Mouse (Mus musculus) heart, adult 18-20 months (tissue): ENCODE data around the gene Adcy1. TPM values are rescaled to one million over a fixed set of nuclear protein-coding genes. Genes with fewer than 3 reads are reported as not detected.

Experiments used
- DNase-seq, 2 experiments: peaks; one replicate each; pipeline ENCODE4 v3.0.0; 2021 to 2022; ENCODE audit warnings: mixed read lengths in 1 of 2
- total RNA-seq, 2 experiments: library from RNA; stranded (reverse); gene quantifications; 2 replicates each; pipeline ENCODE4 v1.2.3; 2021

Adcy1 gene
- total RNA-seq, 2 experiments from 2014 or later: 1.3 to 2.0 TPM

- DNase-seq: no peak
Measured at GRCm38 (mm10) chr11:7069762-7070161, 6.5 kb downstream of the Adcy1 start.

GRCm38 (mm10) chr11:7071617-7072016 lies 8.3 kb downstream of the Adcy1 start:
- DNase-seq: no peak

GRCm38 (mm10) chr11:7073556-7073955 lies 10.3 kb downstream of the Adcy1 start:
- no peak for DNase-seq

GRCm38 (mm10) chr11:7076510-7076909 lies 13.2 kb downstream of the Adcy1 start:
- DNase-seq: no peak

GRCm38 (mm10) chr11:7081893-7082292 lies 18.6 kb downstream of the Adcy1 start:
- DNase-seq: no peak

GRCm38 (mm10) chr11:7083911-7084310 lies 20.6 kb downstream of the Adcy1 start:
- no peak for DNase-seq

- no peak for DNase-seq
Measured at GRCm38 (mm10) chr11:7085184-7085583, 21.9 kb downstream of the Adcy1 start.

GRCm38 (mm10) chr11:7091120-7091519 lies 27.8 kb downstream of the Adcy1 start:
- no peak for DNase-seq

GRCm38 (mm10) chr11:7094844-7095243 lies 31.6 kb downstream of the Adcy1 start:
- DNase-seq: no peak

- DNase-seq: no peak
Measured at GRCm38 (mm10) chr11:7101674-7102073, 38.4 kb downstream of the Adcy1 start.

- DNase-seq: no peak
Measured at GRCm38 (mm10) chr11:7102256-7103194, 39.2 kb downstream of the Adcy1 start.

GRCm38 (mm10) chr11:7105337-7105736 lies 42.0 kb downstream of the Adcy1 start:
- no peak for DNase-seq

GRCm38 (mm10) chr11:7109131-7109530 lies 45.8 kb downstream of the Adcy1 start:
- peak in 1 of 2 experiments; percentile 15 for DNase-seq

GRCm38 (mm10) chr11:7113046-7113445 lies 49.8 kb downstream of the Adcy1 start:
- DNase-seq: no peak

GRCm38 (mm10) chr11:7113687-7114086 lies 50.4 kb downstream of the Adcy1 start:
- DNase-seq: no peak

- no peak for DNase-seq
Measured at GRCm38 (mm10) chr11:7114312-7114711, 51.0 kb downstream of the Adcy1 start.

- DNase-seq: no peak
Measured at GRCm38 (mm10) chr11:7116647-7117046, 53.4 kb downstream of the Adcy1 start.

- no peak for DNase-seq
Measured at GRCm38 (mm10) chr11:7129319-7130051, 66.2 kb downstream of the Adcy1 start.

- DNase-seq: no peak
Measured at GRCm38 (mm10) chr11:7132736-7133387, 69.6 kb downstream of the Adcy1 start.

GRCm38 (mm10) chr11:7133736-7134135 lies 70.4 kb downstream of the Adcy1 start:
- no peak for DNase-seq

- no peak for DNase-seq
Measured at GRCm38 (mm10) chr11:7134319-7134718, 71.0 kb downstream of the Adcy1 start.

- DNase-seq: no peak
Measured at GRCm38 (mm10) chr11:7135301-7135700, 72.0 kb downstream of the Adcy1 start.

- DNase-seq: peak; percentile 12 to 54
Measured at GRCm38 (mm10) chr11:7135763-7136162, 72.5 kb downstream of the Adcy1 start.
